Mouse (Mus musculus) lung, postnatal 0 days (tissue): ENCODE data around the gene Mitd1. TPM values are rescaled to one million over a fixed set of nuclear protein-coding genes. Genes with fewer than 3 reads are reported as not detected.

Experiments
- ATAC-seq: fragments of 200-750 bp; cut with Nextera tagmentation; 2 replicates; pipeline ENCODE4 v1.8.0; 2017; ENCODE audit warnings: moderate library complexity
- DNase-seq: peaks from one replicate; pipeline ENCODE4 v3.0.0-alpha.2; 2016; ENCODE audit warnings: low spot score
- H3K27ac ChIP-seq: fragments of 300-500 bp; sonication (generic); 2 replicates; pipeline ENCODE4 v1.5.1; 2014; ENCODE audit warnings: antibody characterized with exemption, mild to moderate bottlenecking, low read length, mixed read lengths
- H3K27me3 ChIP-seq: fragments of 300-500 bp; sonication (generic); replicated peaks from 2 replicates; pipeline ENCODE4 v1.6.1; 2014; ENCODE audit warnings: low read length, mixed read lengths; ENCODE audit not compliant: insufficient read depth
- H3K36me3 ChIP-seq: fragments of 300-500 bp; sonication (generic); 2 replicates; pipeline ENCODE4 v1.6.1; 2014; ENCODE audit warnings: low read length, mixed read lengths; ENCODE audit not compliant: insufficient read depth
- H3K4me1 ChIP-seq: fragments of 300-500 bp; sonication (generic); 2 replicates; pipeline ENCODE4 v1.6.1; 2014; ENCODE audit warnings: antibody characterized with exemption, low read depth, low read length, mixed read lengths; ENCODE audit not compliant: insufficient read depth
- H3K4me2 ChIP-seq: fragments of 300-500 bp; sonication (generic); replicated peaks from 2 replicates; pipeline ENCODE4 v1.6.1; 2014; ENCODE audit warnings: low read depth, mild to moderate bottlenecking, low read length, moderate library complexity, mixed read lengths
- H3K4me3 ChIP-seq: fragments of 300-500 bp; sonication (generic); 2 replicates; pipeline ENCODE4 v1.5.1; 2014; ENCODE audit warnings: low read depth, low read length
- H3K9ac ChIP-seq: fragments of 300-500 bp; sonication (generic); replicated peaks from 2 replicates; pipeline ENCODE4 v1.6.1; 2014; ENCODE audit warnings: low read depth, mild to moderate bottlenecking
- H3K9me3 ChIP-seq: fragments of 300-500 bp; sonication (generic); 2 replicates; pipeline ENCODE4 v1.6.1; 2016; ENCODE audit warnings: low read length, mixed read lengths
- CTCF ChIP-seq: IDR thresholded peaks from 2 replicates; pipeline ENCODE4 v1.5.1; 2016; ENCODE audit warnings: antibody characterized with exemption, mild to moderate bottlenecking
- EP300 ChIP-seq: IDR thresholded peaks from 2 replicates; pipeline ENCODE4 v1.6.1; 2016; ENCODE audit warnings: antibody characterized with exemption, mild to moderate bottlenecking, control low read depth
- WGBS: fragments of 180-500 bp; shearing (Covaris S2); extraction: QIAGEN DNeasy Blood & Tissue Kit; methylation state at CpG from one replicate; pipeline ENCODE4 v1.1.7; 2014; 5-methylcytosine and 5-hydroxymethylcytosine counted together
- polyA plus RNA-seq: library from polyadenylated mRNA; unstranded; fragments of >200 nt; fragmentation: Nextera tagmentation; extraction: Ambion mirVana; gene quantifications from 2 replicates; pipeline ENCODE4 v1.2.1, GENCODE M21; 2015

The Mitd1 gene
- polyA plus RNA-seq, 1 experiment from 2014 or later, result 26.1 TPM

DNA sequence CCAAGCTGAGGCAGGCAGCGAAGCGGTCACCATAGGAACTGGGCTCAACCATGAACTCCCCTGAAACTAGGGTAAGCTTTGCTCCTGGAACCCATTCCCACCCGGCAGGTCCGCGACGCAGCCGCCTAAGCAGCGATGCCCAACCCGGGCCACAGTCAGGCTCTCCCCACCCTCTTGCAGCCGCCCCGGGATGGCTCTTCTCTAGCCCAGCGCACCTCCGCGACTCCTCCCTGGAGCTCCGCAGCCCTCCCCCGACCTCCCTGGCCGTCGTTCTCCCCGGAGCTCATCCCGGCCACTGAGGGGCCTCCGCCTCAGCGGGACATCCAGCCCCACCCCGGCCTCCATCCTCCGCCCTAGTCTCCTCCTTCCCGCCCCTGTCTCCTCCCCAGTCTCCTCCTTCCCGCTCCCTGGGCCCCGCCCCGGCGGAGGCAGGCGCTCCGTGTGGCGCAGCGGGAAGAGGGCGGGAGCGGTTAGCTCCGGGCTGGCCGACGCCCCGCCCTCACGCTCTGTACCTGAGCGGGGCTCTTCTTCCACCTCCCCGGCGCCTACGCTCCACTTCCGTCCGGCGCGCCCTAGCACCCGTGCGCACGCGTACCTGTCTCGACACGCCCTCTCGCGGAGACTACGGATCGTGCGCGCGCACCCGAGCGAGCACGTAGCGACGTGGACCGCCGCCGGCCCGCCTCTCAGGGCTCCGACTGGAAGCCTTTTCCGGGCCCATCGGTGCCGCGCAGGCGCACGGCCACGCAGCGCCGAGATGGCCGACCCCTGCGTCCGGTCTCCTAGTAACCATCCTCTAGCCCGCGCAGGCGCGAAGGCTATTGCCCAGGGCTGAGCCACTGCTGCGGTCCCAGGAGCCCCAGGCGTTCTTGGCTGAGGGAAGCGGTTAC is 25.5 kb downstream of the Mitd1 start:
- H3K4me2 ChIP-seq, result peak overlapping the region; percentile 73
- ATAC-seq (peak; percentile 96), DNase-seq (peak; percentile 99)
- peak overlapping the region; percentile 53 for H3K4me3 ChIP-seq
- WGBS, result 2% methylated on average over 75 of the region's 90 CpGs
- H3K4me1 ChIP-seq, result no peaks in the 10 kb centered on the region
- no peaks in the 10 kb centered on the region for H3K36me3 ChIP-seq
- H3K9me3 ChIP-seq, result no peaks in the 10 kb centered on the region
- TF ChIP-seq EP300 (no peak), CTCF (peak; percentile 60)
- H3K27me3 ChIP-seq, result no peaks in the 10 kb centered on the region; the same call in 1 of the 2 replicates
- H3K9ac ChIP-seq, result peak overlapping the region; percentile 20; the same call in 1 of the 2 replicates
- H3K27ac ChIP-seq, result peak overlapping the region; percentile 69

DNA sequence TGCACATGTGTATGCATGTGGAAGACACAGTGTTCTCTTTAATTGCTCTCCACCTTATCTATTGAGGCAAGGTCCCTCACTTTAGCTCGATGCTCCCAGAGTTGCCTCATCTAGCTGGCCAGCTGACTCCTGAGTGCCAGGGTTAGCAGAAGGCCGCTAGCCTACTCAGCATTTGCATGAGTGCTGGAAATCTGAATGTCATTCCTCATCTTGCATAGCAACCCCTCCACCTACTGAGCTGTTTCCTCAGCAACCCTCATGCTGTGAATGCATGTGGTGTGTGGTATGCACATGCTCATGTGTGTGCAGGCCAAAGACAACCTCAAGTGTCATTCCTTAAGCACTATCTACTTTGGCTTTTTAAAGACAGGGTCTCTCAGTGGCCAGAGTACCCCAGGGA is 39.5 kb downstream of the Mitd1 start:
- no peak for ATAC-seq
- H3K4me2 ChIP-seq, result no peak overlapping the region
- 34% methylated on average over 2 of the region's 2 CpGs for WGBS

GRCm38 (mm10) chr1:37846878-37847277 is 43.3 kb downstream of the Mitd1 start:
- no peak for TF ChIP-seq CTCF
- no peak for TF ChIP-seq EP300
- Histone ChIP-seq H3K4me3 (no peak overlapping the region), H3K27me3 (no peaks in the 10 kb centered on the region), H3K36me3 (no peaks in the 10 kb centered on the region), H3K4me1 (no peaks in the 10 kb centered on the region), H3K4me2 (no peak overlapping the region), H3K9me3 (no peaks in the 10 kb centered on the region), H3K27ac (no peak overlapping the region), H3K9ac (no peak overlapping the region)
- DNase-seq (no peak), ATAC-seq (no peak)
- WGBS, result 62% methylated on average over 8 of the region's 8 CpGs

More for the DNA sequence above, 39.5 kb downstream of the Mitd1 start:
- Histone ChIP-seq H3K4me3 (no peak overlapping the region), H3K36me3 (no peaks in the 10 kb centered on the region; the same call in 1 of the 2 replicates), H3K9ac (no peak overlapping the region), H3K27me3 (no peaks in the 10 kb centered on the region), H3K27ac (no peak overlapping the region), H3K9me3 (no peaks in the 10 kb centered on the region), H3K4me1 (no peaks in the 10 kb centered on the region)
- TF ChIP-seq EP300, result no peak
- DNase-seq, result no peak

DNA sequence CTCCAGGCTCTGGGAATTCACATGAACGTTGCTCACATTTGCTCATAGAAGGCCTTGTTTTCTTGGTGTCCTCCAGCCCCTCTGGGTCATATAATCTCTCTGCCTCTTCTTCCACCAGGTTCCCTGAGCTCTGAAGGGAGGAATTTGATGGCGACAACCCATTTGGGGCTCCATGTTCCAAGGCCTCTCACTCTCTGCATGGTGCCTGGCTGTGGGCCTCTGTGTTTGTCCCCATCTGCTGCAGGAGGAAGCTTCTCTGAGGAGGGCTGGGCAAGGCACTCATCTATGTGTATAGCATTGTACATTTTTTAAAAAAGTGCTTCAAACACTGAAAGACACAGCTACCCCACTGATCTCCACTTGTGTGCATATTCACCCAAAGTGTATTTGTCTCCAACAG is 58.5 kb downstream of the Mitd1 start:
- TF ChIP-seq EP300 (no peak), CTCF (no peak)
- no peaks in the 10 kb centered on the region for H3K27me3 ChIP-seq
- 73% methylated on average over 2 of the region's 2 CpGs for whole genome bisulfite sequencing
- H3K36me3 ChIP-seq, result no peaks in the 10 kb centered on the region
- no peak overlapping the region for H3K4me2 ChIP-seq
- DNase-seq (no peak), ATAC-seq (no peak)
- H3K9ac ChIP-seq, result no peak overlapping the region
- no peak overlapping the region for H3K27ac ChIP-seq
- H3K9me3 ChIP-seq, result no peaks in the 10 kb centered on the region
- H3K4me3 ChIP-seq, result no peak overlapping the region
- H3K4me1 ChIP-seq, result no peaks in the 10 kb centered on the region

Other genes starting within 250 kb of the Mitd1 start
- 9.2 TPM in 2 replicates for gene 2010300C02Rik, start 170.3 kb downstream of the Mitd1 start, polyA plus RNA-seq
- 5.0 and 7.7 TPM in 2 replicates for gene Tsga10, start 24.0 kb downstream of the Mitd1 start, polyA plus RNA-seq
- 5.0 and 6.6 TPM in 2 replicates for gene Lipt1, start 18.7 kb downstream of the Mitd1 start, polyA plus RNA-seq
- gene Mrpl30, start 66 bp upstream of the Mitd1 start, polyA plus RNA-seq, result 165 and 174 TPM in 2 replicates
- gene Lyg2, start 26.1 kb upstream of the Mitd1 start, polyA plus RNA-seq, result not detected in 2 replicates
- not detected in 2 replicates for gene Lyg1, start 67.3 kb upstream of the Mitd1 start, polyA plus RNA-seq
- 93.3 and 101 TPM in 2 replicates for gene Txndc9, start 107.5 kb upstream of the Mitd1 start, polyA plus RNA-seq
- gene Eif5b, start 107.6 kb upstream of the Mitd1 start, polyA plus RNA-seq, result 16.0 and 18.6 TPM in 2 replicates
- gene Rev1, start 239.4 kb upstream of the Mitd1 start, polyA plus RNA-seq, result 8.6 and 10.6 TPM in 2 replicates